Mouse (Mus musculus) bone marrow, adult 2 months (tissue): ENCODE results near the gene Bahcc1.

Experiments
- CTCF ChIP-seq: fragments of 200-500 bp; IDR thresholded peaks from 2 replicates; pipeline ENCODE4 v1.5.1; 2011; ENCODE audit warnings: low read length, control low read depth; ENCODE audit not compliant: control insufficient read depth, insufficient read depth
- POLR2A ChIP-seq: fragments of 200-500 bp; IDR thresholded peaks from 2 replicates; pipeline ENCODE4 v1.6.1; 2011; ENCODE audit warnings: low read depth, mild to moderate bottlenecking, control low read depth, low read length, borderline replicate concordance; ENCODE audit not compliant: control insufficient read depth

DNA sequence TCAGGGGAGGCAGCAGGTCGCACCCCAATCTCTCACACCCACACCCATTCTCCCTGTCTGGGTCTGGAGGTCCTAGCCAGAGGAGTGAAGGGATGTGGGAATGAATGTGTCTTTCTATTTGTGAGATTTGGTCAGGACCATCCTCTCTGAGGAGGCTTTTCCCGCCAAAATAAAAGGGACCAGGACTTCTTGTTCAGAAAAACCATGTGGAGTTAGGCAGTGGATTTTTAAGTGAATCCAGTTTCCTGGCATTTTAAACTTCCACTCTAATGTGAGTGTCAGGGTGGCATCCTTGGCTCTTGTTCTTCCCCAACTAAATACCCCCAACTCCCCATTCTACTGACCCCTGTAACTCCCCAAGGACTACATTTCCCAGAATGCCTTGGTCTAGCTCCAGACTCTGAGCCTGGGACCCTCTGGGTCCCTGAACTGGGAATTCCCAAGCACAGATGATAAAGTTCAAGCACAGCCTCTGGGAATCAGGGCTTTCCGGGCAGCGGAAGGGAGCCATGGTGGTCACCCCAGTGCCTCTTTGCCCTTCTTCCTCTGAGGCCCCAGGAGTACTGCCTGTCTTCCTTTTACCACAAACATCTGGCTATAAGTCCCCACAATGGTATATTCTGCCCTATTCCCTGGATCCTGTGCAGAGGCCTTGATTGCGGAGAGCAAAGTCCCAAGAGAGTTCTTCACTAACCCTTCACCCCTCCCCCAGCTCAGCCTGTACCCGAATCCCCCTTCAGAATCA is 9.4 kb downstream of the Bahcc1 start:
- TF ChIP-seq POLR2A (no peak), CTCF (no peak)
